9 mouse cellular contexts compared by ENCODE assay signal in the genomic region with DNA sequence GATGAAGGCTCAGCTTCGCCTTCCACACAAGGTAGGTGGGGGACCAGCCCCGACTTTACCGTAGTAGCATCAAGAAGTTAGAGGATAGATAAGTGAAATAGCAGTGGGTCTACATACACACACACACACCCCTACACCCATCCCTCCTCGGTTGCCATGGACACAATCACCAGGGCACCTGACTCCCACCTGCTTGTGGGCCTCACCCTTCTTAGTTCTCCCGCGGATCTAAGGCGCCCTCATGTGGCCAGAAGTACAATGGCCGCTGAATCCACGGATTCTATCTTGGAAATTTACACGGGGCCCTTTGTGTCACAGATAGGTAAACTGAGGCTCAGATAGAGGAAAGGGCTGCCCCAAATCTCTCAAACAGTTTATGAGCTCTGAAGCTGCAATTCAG. TPM values are rescaled to one million over a fixed set of nuclear protein-coding genes. Genes with fewer than 3 reads are reported as not detected.
DNase-seq lines count a peak whose midpoint lies in the region; ATAC-seq and TF ChIP-seq lines count a peak whose summit lies in the region.
"Had no signal": no experiment of that assay in that cellular context is flagged by ENCODE, and none has a peak within 500 bp of the region (broad histone marks: within the 10 kb centered on the region; RNA-seq: fewer than 3 reads in every experiment).

No protein-coding gene starts in this region.

- no peak overlapping the region for H3K9ac ChIP-seq in heart, adult 2 months (ENCODE audit: low read depth, low read length)
- H3K9ac ChIP-seq in stomach, embryonic 15.5 days: no peak overlapping the region
- H3K9ac ChIP-seq: liver, embryonic 15.5 days had no signal

- H3K36me3 ChIP-seq in heart, adult 2 months (ENCODE audit: control insufficient read depth, insufficient read depth, low read length): no peaks in the 10 kb centered on the region
- H3K36me3 ChIP-seq in hindbrain, embryonic 10.5 days: 0 out of 2 replicates have a peak, but pooled peaks cover 5% of the 10 kb centered on the region
- H3K36me3 ChIP-seq in midbrain, embryonic 10.5 days: no peaks in the 10 kb centered on the region
- H3K36me3 ChIP-seq in stomach, embryonic 15.5 days: no peaks in the 10 kb centered on the region
- H3K36me3 ChIP-seq: liver, embryonic 15.5 days had no signal

- DNase-seq in heart, adult 2 months: peak; percentile 31 to 52
- no peak for DNase-seq in heart, postnatal 25 days (ENCODE audit: low spot score)
- DNase-seq in MN1 (ENCODE audit: low spot score): peak; percentile 74
- peak; percentile 71 to 80 for DNase-seq in cerebellum, postnatal 36 days
- peak; percentile 60 for DNase-seq in hindbrain, embryonic 10.5 days (ENCODE audit: low spot score)
- peak; percentile 67 to 74 for DNase-seq in left cerebral cortex, adult 2 months (ENCODE audit: extremely low spot score in 1 of 2, low spot score in 2 of 2)
- DNase-seq in midbrain, embryonic 10.5 days (ENCODE audit: low spot score): peak; percentile 61

- H3K9me3 ChIP-seq in hindbrain, embryonic 10.5 days: no peaks in the 10 kb centered on the region
- no peaks in the 10 kb centered on the region for H3K9me3 ChIP-seq in midbrain, embryonic 10.5 days (replicated peaks)
- H3K9me3 ChIP-seq in stomach, embryonic 15.5 days: no peaks in the 10 kb centered on the region
- H3K9me3 ChIP-seq: liver, embryonic 15.5 days had no signal

- TF ChIP-seq EP300 in heart, adult 2 months (IDR thresholded peaks at IDR 0.05; ENCODE audit: insufficient read depth, low read depth, low read length): 0 out of 2 replicates have a peak, but pooled peaks have one; percentile 25

- H3K4me1 ChIP-seq in heart, adult 2 months (ENCODE audit: control insufficient read depth, insufficient read depth, low read length): peaks cover 1% of the 10 kb centered on the region; the same call in 1 of the 2 replicates
- H3K4me1 ChIP-seq in hindbrain, embryonic 10.5 days (replicated peaks): peaks cover 1% of the 10 kb centered on the region
- 0 out of 2 replicates have a peak, but pooled peaks cover 2% of the 10 kb centered on the region for H3K4me1 ChIP-seq in midbrain, embryonic 10.5 days
- H3K4me1 ChIP-seq in stomach, embryonic 15.5 days: no peaks in the 10 kb centered on the region
- H3K4me1 ChIP-seq: liver, embryonic 15.5 days had no signal

- TF ChIP-seq CTCF in heart, adult 2 months (IDR thresholded peaks at IDR 0.05): peak; percentile 83
- peak; percentile 85 for TF ChIP-seq CTCF in left cerebral cortex, adult 2 months (IDR thresholded peaks at IDR 0.05)

- no peaks in the 10 kb centered on the region; the same call in 1 of the 2 replicates for H3K27me3 ChIP-seq in heart, adult 2 months (ENCODE audit: control insufficient read depth, insufficient read depth, low read length)
- H3K27me3 ChIP-seq in hindbrain, embryonic 10.5 days (ENCODE audit: insufficient read depth, poor library complexity, severe bottlenecking): peaks cover 18% of the 10 kb centered on the region
- peaks cover 17% of the 10 kb centered on the region for H3K27me3 ChIP-seq in midbrain, embryonic 10.5 days (ENCODE audit: low read depth, poor library complexity, severe bottlenecking)
- H3K27me3 ChIP-seq in stomach, embryonic 15.5 days (replicated peaks): peaks cover 2% of the 10 kb centered on the region; the same call in 1 of the 2 replicates

- no peak overlapping the region for H3K27ac ChIP-seq in heart, adult 2 months
- H3K27ac ChIP-seq in hindbrain, embryonic 10.5 days: no peak overlapping the region
- peak overlapping the region; percentile 42; the same call in 1 of the 2 replicates for H3K27ac ChIP-seq in left cerebral cortex, adult 2 months
- H3K27ac ChIP-seq in midbrain, embryonic 10.5 days (replicated peaks): no peak overlapping the region
- H3K27ac ChIP-seq in stomach, embryonic 15.5 days: no peak overlapping the region
- H3K27ac ChIP-seq: liver, embryonic 15.5 days had no signal

- H3K79me2 ChIP-seq in heart, adult 2 months (replicated peaks; ENCODE audit: control insufficient read depth, insufficient read depth, low read length): no peaks in the 10 kb centered on the region

- 25% methylated on average over 10 of the region's 10 CpGs for WGBS in heart, adult 2 months
- 19% methylated on average over 10 of the region's 10 CpGs for WGBS in hindbrain, embryonic 10.5 days
- WGBS in midbrain, embryonic 10.5 days: 19% methylated on average over 10 of the region's 10 CpGs
- 17% methylated on average over 10 of the region's 10 CpGs for WGBS in stomach, embryonic 15.5 days

- no peak for TF ChIP-seq POLR2A in heart, adult 2 months (IDR thresholded peaks at IDR 0.05; ENCODE audit: insufficient read depth, low read depth, low read length)

- intact Hi-C loops in heart, adult 2 months (cut with DNase I): no loop called here
- intact Hi-C loops in heart, postnatal 25 days (cut with DNase I): loop anchor here (1.0 kb wide), 1 partner anchor 56 kb away; no protein-coding TSS in a partner anchor
- intact Hi-C loops in left cerebral cortex, adult 2 months (cut with DNase I): loop anchor here (5.0 kb wide), 1 partner anchor 171 kb away; no protein-coding TSS in a partner anchor

- ATAC-seq in stomach, embryonic 15.5 days (ENCODE audit: insufficient read depth, low FRiP score, low read depth): peak; percentile 66; the same call in 1 of the 2 replicates

- no peak overlapping the region for H3K4me3 ChIP-seq in heart, adult 2 months
- H3K4me3 ChIP-seq in hindbrain, embryonic 10.5 days: no peak overlapping the region
- no peak overlapping the region for H3K4me3 ChIP-seq in left cerebral cortex, adult 2 months
- no peak overlapping the region for H3K4me3 ChIP-seq in midbrain, embryonic 10.5 days
- H3K4me3 ChIP-seq in stomach, embryonic 15.5 days (replicated peaks): no peak overlapping the region
- H3K4me3 ChIP-seq: liver, embryonic 15.5 days had no signal

- no peak overlapping the region for H3K4me2 ChIP-seq in stomach, embryonic 15.5 days
- H3K4me2 ChIP-seq: liver, embryonic 15.5 days had no signal

RNA-seq across cellular contexts. Expression of gene Meis3, which starts 21.4 kb away (rescaled TPM):
- total RNA-seq in heart, adult 2 months (2021): 1 to 10 TPM; 4.3 to 4.6 TPM
- 7.4 and 8.7 TPM in 2 replicates for polyA plus RNA-seq in heart, adult 2 months (2012; rRNA removed)
- total RNA-seq in heart, postnatal 25 days (2021): 1 to 10 TPM; 4.4 to 5.3 TPM
- polyA plus RNA-seq in hindbrain, embryonic 10.5 days (2016; fragmentation: Nextera tagmentation; extraction: Ambion mirVana): 117 and 173 TPM in 2 replicates
- 10 to 100 TPM; 39.8 to 42.6 TPM for total RNA-seq in left cerebral cortex, adult 2 months (2021)
- polyA plus RNA-seq in midbrain, embryonic 10.5 days (2016; fragmentation: Nextera tagmentation; extraction: Ambion mirVana): 80.7 and 99.3 TPM in 2 replicates
- polyA plus RNA-seq in stomach, embryonic 15.5 days (2015; fragmentation: Nextera tagmentation; extraction: Ambion mirVana): 28.2 and 28.8 TPM in 2 replicates

RNA-seq across cellular contexts. Expression of gene Slc8a2, which starts 23.9 kb away (rescaled TPM):
- under 1 TPM; 0.50 to 0.84 TPM for total RNA-seq in heart, adult 2 months (2021)
- polyA plus RNA-seq in heart, adult 2 months (2012; rRNA removed): 0.61 and 0.96 TPM in 2 replicates
- under 1 TPM; 0.68 to 0.70 TPM for total RNA-seq in heart, postnatal 25 days (2021)
- polyA plus RNA-seq in hindbrain, embryonic 10.5 days (2016; fragmentation: Nextera tagmentation; extraction: Ambion mirVana): 0.26 and 0.42 TPM in 2 replicates
- total RNA-seq in left cerebral cortex, adult 2 months (2021): 100 to 1,000 TPM; 226 TPM
- 0.21 and 0.25 TPM in 2 replicates for polyA plus RNA-seq in midbrain, embryonic 10.5 days (2016; fragmentation: Nextera tagmentation; extraction: Ambion mirVana)
- 0.30 and 0.35 TPM in 2 replicates for polyA plus RNA-seq in stomach, embryonic 15.5 days (2015; fragmentation: Nextera tagmentation; extraction: Ambion mirVana)
- polyA plus RNA-seq: liver, embryonic 15.5 days had no signal

RNA-seq across cellular contexts. Expression of gene Kptn, which starts 33.8 kb away (rescaled TPM):
- total RNA-seq in heart, adult 2 months (2021): 10 to 100 TPM; 17.8 to 20.6 TPM
- 38.3 and 45.2 TPM in 2 replicates for polyA plus RNA-seq in heart, adult 2 months (2012; rRNA removed)
- 10 to 100 TPM; 22.9 to 24.3 TPM for total RNA-seq in heart, postnatal 25 days (2021)
- 27.0 and 30.5 TPM in 2 replicates for polyA plus RNA-seq in hindbrain, embryonic 10.5 days (2016; fragmentation: Nextera tagmentation; extraction: Ambion mirVana)
- total RNA-seq in left cerebral cortex, adult 2 months (2021): 10 to 100 TPM; 42.9 to 46.3 TPM
- polyA plus RNA-seq in midbrain, embryonic 10.5 days (2016; fragmentation: Nextera tagmentation; extraction: Ambion mirVana): 28.8 and 30.6 TPM in 2 replicates
- 29.5 and 29.9 TPM in 2 replicates for polyA plus RNA-seq in stomach, embryonic 15.5 days (2015; fragmentation: Nextera tagmentation; extraction: Ambion mirVana)

RNA-seq across cellular contexts. Expression of gene Napa, which starts 55.3 kb away (rescaled TPM):
- total RNA-seq in heart, adult 2 months (2021): 10 to 100 TPM; 74.0 to 95.3 TPM
- 147 and 165 TPM in 2 replicates for polyA plus RNA-seq in heart, adult 2 months (2012; rRNA removed)
- 10 to 100 TPM; 82.8 to 83.3 TPM for total RNA-seq in heart, postnatal 25 days (2021)
- polyA plus RNA-seq in hindbrain, embryonic 10.5 days (2016; fragmentation: Nextera tagmentation; extraction: Ambion mirVana): 193 and 221 TPM in 2 replicates
- 100 to 1,000 TPM; 269 to 280 TPM for total RNA-seq in left cerebral cortex, adult 2 months (2021)
- 187 and 188 TPM in 2 replicates for polyA plus RNA-seq in midbrain, embryonic 10.5 days (2016; fragmentation: Nextera tagmentation; extraction: Ambion mirVana)
- 175 and 176 TPM in 2 replicates for polyA plus RNA-seq in stomach, embryonic 15.5 days (2015; fragmentation: Nextera tagmentation; extraction: Ambion mirVana)
